Mouse (Mus musculus) E14TG2a.4 (cell line): Measurements from ENCODE around the gene Prickle4.

Experiments used
- CTCF ChIP-seq: conservative IDR thresholded peaks from 2 replicates; pipeline ENCODE4 v1.5.1; 2014; ENCODE audit warnings: low read length
- NANOG ChIP-seq: IDR thresholded peaks from 2 replicates; pipeline ENCODE4 v1.6.1; 2014; ENCODE audit warnings: borderline replicate concordance, low read length, mixed read lengths

DNA sequence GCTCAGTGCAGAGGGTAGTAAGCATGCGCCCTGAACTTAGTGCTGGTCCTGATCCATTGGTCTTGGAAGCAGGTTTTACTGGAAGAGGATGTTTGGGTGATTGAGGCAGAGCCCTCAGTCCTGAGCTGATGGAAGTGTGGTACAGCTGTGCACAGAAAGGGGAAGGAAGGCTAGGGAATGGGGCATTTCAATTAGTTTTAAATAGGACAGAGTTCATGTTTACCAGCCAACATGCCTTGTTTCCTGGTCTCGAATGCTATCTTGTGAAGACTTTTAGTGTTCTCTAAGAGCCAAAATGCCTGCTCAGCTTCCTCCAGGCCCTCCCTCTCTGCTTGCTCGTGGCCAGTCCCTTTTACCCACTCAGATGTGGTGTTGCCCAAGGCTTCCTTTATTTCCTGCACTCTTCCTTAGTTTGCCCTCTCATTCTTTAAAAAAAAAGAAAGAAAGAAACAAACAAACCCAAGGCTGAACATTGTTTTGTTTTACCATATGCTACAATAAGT, 35.7 kb downstream of the Prickle4 start:
- no peak for TF ChIP-seq CTCF
- no peak for TF ChIP-seq NANOG
